In the genomic region with DNA sequence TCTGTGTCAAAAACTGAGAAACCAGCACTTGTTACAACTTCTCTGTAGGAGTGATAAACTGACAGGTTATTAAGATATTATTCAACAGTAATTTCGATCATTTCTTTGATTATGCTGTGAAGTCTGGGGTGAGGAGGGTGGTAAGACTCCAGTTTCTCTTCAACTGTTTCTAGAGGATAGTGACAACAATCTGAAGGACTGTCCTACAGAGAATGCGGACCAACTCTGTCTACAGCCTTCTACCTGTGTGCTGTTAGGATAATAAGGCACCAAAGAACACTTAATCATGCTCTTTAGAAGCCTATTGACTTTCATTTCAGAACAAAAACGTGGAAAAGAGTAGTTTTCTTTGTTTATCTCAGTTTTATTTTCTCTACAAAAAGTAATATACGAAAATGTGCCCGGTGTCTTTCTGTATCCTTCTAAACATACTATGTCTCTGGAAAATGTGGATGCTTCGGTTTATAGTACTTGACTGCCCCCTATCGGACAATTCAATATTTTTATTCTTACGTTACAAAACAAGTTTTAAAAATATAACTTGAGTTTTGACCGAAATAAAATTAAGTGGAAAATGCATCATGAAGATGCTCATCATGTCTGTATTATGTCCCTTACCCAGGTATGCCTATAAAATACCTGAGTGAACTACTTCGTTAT, we compare ENCODE assay signal across 2 mouse cellular contexts.
A peak's percentile ranks its signal among the peaks of the same experiment; 100 is the strongest.
TF ChIP-seq lines count a peak whose summit lies in the region.

No protein-coding gene starts in this region.

TF ChIP-seq in CH12.LX, 34 proteins besides CTCF, POLR2A, EP300 and RAD21:
- TF ChIP-seq UBTF (IDR thresholded peaks at IDR 0.05; ENCODE audit: low read depth, low read length) (no peak), GABPA (IDR thresholded peaks at IDR 0.05; ENCODE audit: insufficient replicate concordance, low read depth, low read length) (no peak), TCF12 (IDR thresholded peaks at IDR 0.05; ENCODE audit: low read depth, low read length) (no peak), NELFE (IDR thresholded peaks at IDR 0.05; ENCODE audit: low read depth, low read length) (no peak), MEF2A (IDR thresholded peaks at IDR 0.05; ENCODE audit: borderline replicate concordance, low read depth, low read length) (no peak), RCOR1 (conservative IDR thresholded peaks at IDR 0.05; ENCODE audit: low read depth, low read length) (no peak), ZC3H11A (IDR thresholded peaks at IDR 0.05; ENCODE audit: low read depth, low read length) (no peak)

TF ChIP-seq in MEL, 35 proteins besides CTCF, POLR2A, EP300 and RAD21:
- TF ChIP-seq NELFE (IDR thresholded peaks at IDR 0.05; ENCODE audit: low read depth, low read length): no peak
- TF ChIP-seq UBTF (IDR thresholded peaks at IDR 0.05; ENCODE audit: borderline replicate concordance, insufficient read depth, low read depth, low read length): no peak
- no peak for TF ChIP-seq ZKSCAN1 (IDR thresholded peaks at IDR 0.05; ENCODE audit: low read depth, low read length)
- TF ChIP-seq ZC3H11A (IDR thresholded peaks at IDR 0.05; ENCODE audit: low read depth, low read length): peak; percentile 76
- TF ChIP-seq JUND (IDR thresholded peaks at IDR 0.05; ENCODE audit: low read depth, low read length): no peak
- TF ChIP-seq USF2 (IDR thresholded peaks at IDR 0.05; ENCODE audit: borderline replicate concordance in 1 of 2, insufficient read depth in 1 of 2, low read depth in 1 of 2, low read length in 2 of 2): no peak
- TF ChIP-seq MEF2A (IDR thresholded peaks at IDR 0.05; ENCODE audit: extremely low read depth, insufficient replicate concordance, low read depth, low read length, poor library complexity, severe bottlenecking): no peak
- TF ChIP-seq SMC3 (IDR thresholded peaks at IDR 0.05; ENCODE audit: low read depth, low read length): peak; percentile 72
TF ChIP-seq in MEL: peak in this region for 2.
